Mouse (Mus musculus) midbrain, postnatal 0 days (tissue): ENCODE measurements around the gene Tnfsf13b. TPM values are rescaled to one million over a fixed set of nuclear protein-coding genes. Genes with fewer than 3 reads are reported as not detected.

Experiments
- ATAC-seq: fragments of 200-750 bp; cut with Nextera tagmentation; 2 replicates; pipeline ENCODE4 v1.8.0; 2017; ENCODE audit warnings: moderate number of reproducible peaks, mild to moderate bottlenecking, moderate TSS enrichment, moderate library complexity; ENCODE audit not compliant: low FRiP score
- DNase-seq: peaks from one replicate; pipeline ENCODE4 v3.0.0-alpha.2; 2015; ENCODE audit warnings: low spot score
- H3K27ac ChIP-seq: fragments of 300-500 bp; sonication (generic); 2 replicates; pipeline ENCODE4 v1.5.1; 2014; ENCODE audit warnings: low read depth, mild to moderate bottlenecking, low read length, mixed read lengths
- H3K27me3 ChIP-seq: fragments of 300-500 bp; sonication (generic); 2 replicates; pipeline ENCODE4 v1.6.1; 2014; ENCODE audit warnings: low read length, control low read depth, mixed read lengths; ENCODE audit not compliant: insufficient read depth
- H3K36me3 ChIP-seq: fragments of 300-500 bp; sonication (generic); 2 replicates; pipeline ENCODE4 v1.6.1; 2014; ENCODE audit warnings: low read length, control low read depth, mixed read lengths; ENCODE audit not compliant: insufficient read depth
- H3K4me1 ChIP-seq: fragments of 300-500 bp; sonication (generic); 2 replicates; pipeline ENCODE4 v1.6.1; 2014; ENCODE audit warnings: mild to moderate bottlenecking, control low read depth, antibody characterized with exemption, low read length, mixed read lengths; ENCODE audit not compliant: insufficient read depth
- H3K4me2 ChIP-seq: fragments of 300-500 bp; sonication (generic); 2 replicates; pipeline ENCODE4 v1.6.1; 2014; ENCODE audit warnings: low read depth, mild to moderate bottlenecking, low read length, mixed read lengths; ENCODE audit not compliant: poor library complexity, severe bottlenecking
- H3K4me3 ChIP-seq: fragments of 300-500 bp; sonication (generic); 2 replicates; pipeline ENCODE4 v1.5.1; 2014; ENCODE audit warnings: low read depth, mild to moderate bottlenecking, low read length, moderate library complexity
- H3K9ac ChIP-seq: fragments of 300-500 bp; sonication (generic); replicated peaks from 2 replicates; pipeline ENCODE4 v1.6.1; 2014; ENCODE audit warnings: mild to moderate bottlenecking, low read length, moderate library complexity, mixed read lengths; ENCODE audit not compliant: poor library complexity, severe bottlenecking
- H3K9me3 ChIP-seq: fragments of 300-500 bp; sonication (generic); 2 replicates; pipeline ENCODE4 v1.6.1; 2016; ENCODE audit warnings: low read length, control low read depth
- CTCF ChIP-seq: IDR thresholded peaks from 2 replicates; pipeline ENCODE4 v1.5.1; 2016; ENCODE audit warnings: antibody characterized with exemption, mild to moderate bottlenecking
- WGBS: fragments of 180-500 bp; shearing (Covaris S2); extraction: QIAGEN DNeasy Blood & Tissue Kit; methylation state at CpG from one replicate; pipeline ENCODE4 v1.1.7; 2014; 5-methylcytosine and 5-hydroxymethylcytosine counted together
- polyA plus RNA-seq: library from polyadenylated mRNA; unstranded; fragments of >200 nt; fragmentation: Nextera tagmentation; extraction: Ambion mirVana; gene quantifications from 2 replicates; pipeline ENCODE4 v1.2.1, GENCODE M21; 2015
- total RNA-seq: library from RNA; depleted of rRNA; stranded (reverse); fragments of >200 nt; gene quantifications from 2 replicates; pipeline ENCODE4 v1.2.3, GENCODE M21; 2014

Gene Tnfsf13b
- total and polyA plus RNA-seq, 2 experiments from 2014 or later: 1.1 TPM

GRCm38 (mm10) chr8:10040866-10041265 lies 34.6 kb downstream of the Tnfsf13b start:
- 77% methylated on average over 3 of the region's 3 CpGs for WGBS

GRCm38 (mm10) chr8:10043842-10044510 lies 37.7 kb downstream of the Tnfsf13b start:
- Histone ChIP-seq H3K27ac (no peak overlapping the region), H3K9me3 (no peaks in the 10 kb centered on the region), H3K27me3 (0 out of 2 replicates have a peak, but pooled peaks cover 2% of the 10 kb centered on the region), H3K4me3 (no peak overlapping the region), H3K4me2 (no peak overlapping the region), H3K36me3 (no peaks in the 10 kb centered on the region), H3K9ac (no peak overlapping the region), H3K4me1 (no peaks in the 10 kb centered on the region)
- ATAC-seq: no peak
- peak; percentile 93 for TF ChIP-seq CTCF
- DNase-seq: peak; percentile 82
- WGBS: 49% methylated on average over 13 of the region's 13 CpGs

More at GRCm38 (mm10) chr8:10040866-10041265, 34.6 kb downstream of the Tnfsf13b start:
- Histone ChIP-seq H3K9me3 (no peaks in the 10 kb centered on the region), H3K27me3 (0 out of 2 replicates have a peak, but pooled peaks cover 2% of the 10 kb centered on the region), H3K4me3 (no peak overlapping the region), H3K27ac (no peak overlapping the region), H3K4me1 (no peaks in the 10 kb centered on the region), H3K9ac (no peak overlapping the region), H3K4me2 (no peak overlapping the region), H3K36me3 (no peaks in the 10 kb centered on the region)
- ATAC-seq: no peak
- no peak for DNase-seq
- TF ChIP-seq CTCF: no peak

GRCm38 (mm10) chr8:10045743-10046142 lies 39.5 kb downstream of the Tnfsf13b start:
- Histone ChIP-seq H3K4me1 (no peaks in the 10 kb centered on the region), H3K4me2 (no peak overlapping the region), H3K36me3 (no peaks in the 10 kb centered on the region), H3K27me3 (0 out of 2 replicates have a peak, but pooled peaks cover 2% of the 10 kb centered on the region), H3K27ac (no peak overlapping the region), H3K9me3 (no peaks in the 10 kb centered on the region), H3K9ac (no peak overlapping the region), H3K4me3 (no peak overlapping the region)
- DNase-seq (no peak), ATAC-seq (no peak)
- 78% methylated on average over 1 of the region's 1 CpGs for WGBS
- no peak for TF ChIP-seq CTCF

- ATAC-seq (no peak), DNase-seq (peak; percentile 24)
- Histone ChIP-seq H3K27ac (no peak overlapping the region), H3K4me1 (0 out of 2 replicates have a peak, but pooled peaks cover 3% of the 10 kb centered on the region), H3K27me3 (no peaks in the 10 kb centered on the region), H3K36me3 (no peaks in the 10 kb centered on the region), H3K4me2 (no peak overlapping the region), H3K9ac (no peak overlapping the region), H3K9me3 (no peaks in the 10 kb centered on the region), H3K4me3 (no peak overlapping the region)
- no peak for TF ChIP-seq CTCF
- 68% methylated on average over 8 of the region's 8 CpGs for WGBS
Observed at GRCm38 (mm10) chr8:10049162-10049561, 42.9 kb downstream of the Tnfsf13b start.

- Histone ChIP-seq H3K27me3 (no peaks in the 10 kb centered on the region), H3K27ac (no peak overlapping the region), H3K36me3 (no peaks in the 10 kb centered on the region), H3K4me3 (no peak overlapping the region), H3K9me3 (no peaks in the 10 kb centered on the region), H3K4me1 (0 out of 2 replicates have a peak, but pooled peaks cover 3% of the 10 kb centered on the region), H3K9ac (no peak overlapping the region), H3K4me2 (no peak overlapping the region)
- ATAC-seq (no peak), DNase-seq (no peak)
- 63% methylated on average over 3 of the region's 3 CpGs for WGBS
- TF ChIP-seq CTCF: no peak
Observed at GRCm38 (mm10) chr8:10051576-10051975, 45.3 kb downstream of the Tnfsf13b start.

- Histone ChIP-seq H3K27me3 (no peaks in the 10 kb centered on the region), H3K4me1 (0 out of 2 replicates have a peak, but pooled peaks cover 3% of the 10 kb centered on the region), H3K4me3 (no peak overlapping the region), H3K9me3 (no peaks in the 10 kb centered on the region), H3K9ac (no peak overlapping the region), H3K36me3 (no peaks in the 10 kb centered on the region), H3K27ac (no peak overlapping the region), H3K4me2 (no peak overlapping the region)
- peak; percentile 88 for TF ChIP-seq CTCF
- WGBS: 26% methylated on average over 3 of the region's 3 CpGs
- DNase-seq (peak; percentile 89), ATAC-seq (peak; percentile 68; the same call in 1 of the 2 replicates)
Observed at GRCm38 (mm10) chr8:10053571-10053990, 47.3 kb downstream of the Tnfsf13b start.
